Mouse (Mus musculus) hindbrain, postnatal 0 days (tissue): ENCODE measurements around the gene Efs. TPM values are rescaled to one million over a fixed set of nuclear protein-coding genes. Genes with fewer than 3 reads are reported as not detected.

ENCODE experiments used
- ATAC-seq: fragments of 200-750 bp; cut with Nextera tagmentation; 2 replicates; pipeline ENCODE4 v1.8.0; 2017; ENCODE audit warnings: mild to moderate bottlenecking, moderate TSS enrichment, moderate library complexity
- DNase-seq: peaks from one replicate; pipeline ENCODE4 v3.0.0-alpha.2; 2015; ENCODE audit warnings: low spot score
- H3K27ac ChIP-seq: fragments of 300-500 bp; sonication (generic); 2 replicates; pipeline ENCODE4 v1.5.1; 2014; ENCODE audit warnings: mild to moderate bottlenecking
- H3K27me3 ChIP-seq: fragments of 300-500 bp; sonication (generic); 2 replicates; pipeline ENCODE4 v1.6.1; 2014; ENCODE audit warnings: low read length, mixed read lengths; ENCODE audit not compliant: insufficient read depth
- H3K36me3 ChIP-seq: fragments of 300-500 bp; sonication (generic); 2 replicates; pipeline ENCODE4 v1.6.1; 2014; ENCODE audit warnings: low read length, mixed read lengths; ENCODE audit not compliant: insufficient read depth
- H3K4me1 ChIP-seq: fragments of 300-500 bp; sonication (generic); 2 replicates; pipeline ENCODE4 v1.6.1; 2014; ENCODE audit warnings: antibody characterized with exemption, low read length, mixed read lengths; ENCODE audit not compliant: insufficient read depth
- H3K4me2 ChIP-seq: fragments of 300-500 bp; sonication (generic); 2 replicates; pipeline ENCODE4 v1.6.1; 2014; ENCODE audit warnings: low read depth, mild to moderate bottlenecking, low read length, moderate library complexity, mixed read lengths
- H3K4me3 ChIP-seq: fragments of 300-500 bp; sonication (generic); 2 replicates; pipeline ENCODE4 v1.5.1; 2014; ENCODE audit warnings: low read length
- H3K9ac ChIP-seq: fragments of 300-500 bp; sonication (generic); replicated peaks from 2 replicates; pipeline ENCODE4 v1.6.1; 2014; ENCODE audit warnings: mild to moderate bottlenecking, low read length, moderate library complexity, mixed read lengths
- H3K9me3 ChIP-seq: fragments of 300-500 bp; sonication (generic); 2 replicates; pipeline ENCODE4 v1.6.1; 2016; ENCODE audit warnings: low read length, mixed read lengths
- CTCF ChIP-seq: IDR thresholded peaks from 2 replicates; pipeline ENCODE4 v1.5.1; 2016; ENCODE audit warnings: antibody characterized with exemption, control low read depth, low read depth
- WGBS: fragments of 180-500 bp; shearing (Covaris S2); extraction: QIAGEN DNeasy Blood & Tissue Kit; methylation state at CpG from one replicate; pipeline ENCODE4 v1.1.7; 2014; 5-methylcytosine and 5-hydroxymethylcytosine counted together
- polyA plus RNA-seq: library from polyadenylated mRNA; unstranded; fragments of >200 nt; fragmentation: Nextera tagmentation; extraction: Ambion mirVana; gene quantifications from 2 replicates; pipeline ENCODE4 v1.2.1, GENCODE M21; 2015
- total RNA-seq: library from RNA; depleted of rRNA; stranded (reverse); fragments of >200 nt; gene quantifications from 2 replicates; pipeline ENCODE4 v1.2.3, GENCODE M21; 2014

The Efs gene
- total and polyA plus RNA-seq, 2 experiments from 2014 or later, result 13.8 to 38.0 TPM

DNA sequence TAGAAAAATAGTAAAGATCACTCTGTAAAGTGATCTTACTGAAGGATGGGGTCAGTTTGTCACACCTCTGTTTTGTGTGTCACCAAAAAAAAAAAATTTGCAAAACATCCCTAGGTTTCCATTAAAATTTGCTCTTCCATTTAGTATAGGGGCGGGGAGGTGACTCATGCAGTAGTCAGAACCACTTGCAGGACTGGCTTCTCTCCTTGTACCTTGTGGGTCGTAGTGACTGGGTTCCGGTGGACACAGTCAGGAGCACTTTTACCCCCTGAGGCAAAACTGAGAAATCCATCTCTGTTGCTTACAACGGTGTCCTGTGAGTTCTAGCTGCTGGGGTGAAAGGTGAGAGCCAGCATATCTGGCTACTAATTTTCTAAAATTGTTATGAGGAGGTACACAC, 22.3 kb downstream of the Efs start:
- 90% methylated on average over 4 of the region's 4 CpGs for WGBS
- peaks cover 36% of the 10 kb centered on the region for H3K36me3 ChIP-seq

DNA sequence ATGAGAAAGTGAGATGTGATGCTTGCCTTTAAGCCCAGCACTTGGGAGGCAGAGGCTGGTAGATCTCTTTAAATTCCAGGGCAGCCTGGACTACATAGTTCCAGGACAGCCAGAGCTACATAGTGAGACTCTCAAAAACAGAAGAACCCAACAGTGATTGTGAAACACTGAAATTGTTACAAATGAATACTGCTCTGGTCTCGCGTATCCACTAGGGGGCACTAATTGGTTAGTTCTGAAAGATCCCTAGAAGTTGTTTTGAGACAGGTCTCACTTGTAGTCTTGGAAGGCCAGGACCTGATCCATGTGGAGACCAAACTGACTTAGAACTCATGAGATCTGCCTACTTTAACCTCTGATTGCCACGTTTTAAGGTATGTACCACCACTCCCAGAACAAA, 25.5 kb downstream of the Efs start:
- ATAC-seq (peak; percentile 62), DNase-seq (peak; percentile 93)
- no peak overlapping the region for H3K4me2 ChIP-seq
- no peak overlapping the region for H3K4me3 ChIP-seq
- peaks cover 29% of the 10 kb centered on the region; the same call in 1 of the 2 replicates for H3K36me3 ChIP-seq
- H3K4me1 ChIP-seq, result no peaks in the 10 kb centered on the region
- H3K27ac ChIP-seq, result no peak overlapping the region
- H3K9ac ChIP-seq, result no peak overlapping the region
- no peaks in the 10 kb centered on the region for H3K27me3 ChIP-seq
- TF ChIP-seq CTCF, result peak; percentile 87
- no peaks in the 10 kb centered on the region for H3K9me3 ChIP-seq
- 0% methylated on average over 3 of the region's 3 CpGs for WGBS

More for the DNA sequence above, 22.3 kb downstream of the Efs start:
- H3K27ac ChIP-seq, result no peak overlapping the region
- no peaks in the 10 kb centered on the region for H3K27me3 ChIP-seq
- no peak for DNase-seq
- no peak overlapping the region for H3K4me3 ChIP-seq
- no peaks in the 10 kb centered on the region for H3K4me1 ChIP-seq
- no peak overlapping the region for H3K4me2 ChIP-seq
- H3K9ac ChIP-seq, result no peak overlapping the region
- H3K9me3 ChIP-seq, result no peaks in the 10 kb centered on the region
- no peak for TF ChIP-seq CTCF
- ATAC-seq, result no peak

GRCm38 (mm10) chr14:54897445-54897844, 28.5 kb downstream of the Efs start:
- no peak for TF ChIP-seq CTCF
- no peak for ATAC-seq
- 59% methylated on average over 2 of the region's 2 CpGs for WGBS
- Histone ChIP-seq H3K27ac (no peak overlapping the region), H3K9ac (no peak overlapping the region), H3K4me2 (no peak overlapping the region), H3K4me1 (no peaks in the 10 kb centered on the region), H3K27me3 (no peaks in the 10 kb centered on the region), H3K36me3 (peaks cover 25% of the 10 kb centered on the region; the same call in 1 of the 2 replicates), H3K9me3 (no peaks in the 10 kb centered on the region), H3K4me3 (no peak overlapping the region)
- no peak for DNase-seq

DNA sequence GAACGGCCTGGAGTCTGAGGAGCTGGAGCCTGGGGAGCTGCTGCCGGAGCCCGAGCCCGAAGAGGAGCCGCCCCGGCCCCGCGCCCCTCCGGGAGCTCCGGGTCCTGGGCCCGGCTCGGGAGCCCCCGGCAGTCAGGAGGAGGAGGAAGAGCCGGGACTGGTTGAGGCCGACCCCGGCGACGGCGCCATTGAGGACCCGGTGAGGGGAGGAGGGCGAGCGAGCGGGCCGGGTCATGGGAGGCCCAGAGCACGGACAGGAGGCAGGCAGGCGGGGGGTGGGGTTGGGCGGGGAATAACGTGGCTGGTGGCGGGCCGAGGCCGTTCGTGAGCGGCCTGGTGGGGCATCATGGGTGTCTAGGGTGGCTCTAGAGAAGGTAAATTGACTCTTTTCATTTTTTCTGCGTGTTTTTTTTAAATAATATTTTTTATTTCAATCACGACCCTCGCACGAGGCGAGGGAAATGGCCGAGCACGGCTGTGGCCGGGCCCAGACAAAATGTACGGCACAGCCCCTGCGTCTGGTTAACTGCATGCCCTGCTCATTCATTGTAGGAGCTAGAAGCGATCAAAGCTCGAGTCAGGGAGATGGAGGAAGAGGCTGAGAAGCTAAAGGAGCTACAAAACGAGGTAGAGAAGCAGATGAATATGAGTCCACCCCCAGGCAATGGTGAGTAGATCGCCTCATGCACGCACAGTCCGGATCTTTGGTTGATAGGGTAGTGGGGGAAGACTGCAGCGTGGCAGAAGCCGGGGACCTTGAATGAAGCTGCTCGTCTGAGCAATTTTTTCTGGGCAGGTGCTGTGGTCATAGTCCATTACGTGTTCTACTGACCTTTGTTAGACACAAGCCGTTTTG, 31.4 kb downstream of the Efs start:
- H3K4me2 ChIP-seq, result peak overlapping the region; percentile 78
- no peaks in the 10 kb centered on the region for H3K9me3 ChIP-seq
- DNase-seq, result peak; percentile 62
- peak overlapping the region; percentile 99 for H3K27ac ChIP-seq
- H3K27me3 ChIP-seq, result no peaks in the 10 kb centered on the region
- peaks cover 25% of the 10 kb centered on the region; the same call in 1 of the 2 replicates for H3K36me3 ChIP-seq
- H3K4me1 ChIP-seq, result no peaks in the 10 kb centered on the region
- WGBS, result under 1% methylated on average over 49 of the region's 54 CpGs
- TF ChIP-seq CTCF, result no peak
- peak overlapping the region; percentile 96 for H3K4me3 ChIP-seq
- peak; percentile 54 for ATAC-seq
- H3K9ac ChIP-seq, result peak overlapping the region; percentile 100

- Histone ChIP-seq H3K4me2 (peak overlapping the region; percentile 78), H3K4me1 (no peaks in the 10 kb centered on the region), H3K27ac (peak overlapping the region; percentile 99), H3K27me3 (no peaks in the 10 kb centered on the region), H3K4me3 (peak overlapping the region; percentile 96), H3K9ac (peak overlapping the region; percentile 100), H3K9me3 (no peaks in the 10 kb centered on the region), H3K36me3 (peaks cover 21% of the 10 kb centered on the region; the same call in 1 of the 2 replicates)
- ATAC-seq (peak; percentile 97), DNase-seq (peak; percentile 100)
- WGBS, result under 1% methylated on average over 38 of the region's 38 CpGs
- TF ChIP-seq CTCF, result no peak
These were observed 32.2 kb downstream of the Efs start for GRCm38 (mm10) chr14:54893651-54894181.

- Histone ChIP-seq H3K9me3 (no peaks in the 10 kb centered on the region), H3K4me1 (no peaks in the 10 kb centered on the region), H3K27me3 (no peaks in the 10 kb centered on the region), H3K9ac (0 out of 2 replicates have a peak within 1 kb of the TSS, but pooled peaks have one; percentile 28), H3K4me3 (peak within 1 kb of the TSS; percentile 96), H3K27ac (peak within 1 kb of the TSS; percentile 61; the same call in 1 of the 2 replicates), H3K4me2 (peak within 1 kb of the TSS; percentile 56), H3K36me3 (peaks cover 14% of the 10 kb centered on the region; the same call in 1 of the 2 replicates)
- 94% methylated on average over 3 of the region's 3 CpGs for WGBS
- no peak for TF ChIP-seq CTCF
- no peak for ATAC-seq
- no peak for DNase-seq
These were observed 33.7 kb downstream of the Efs start, which contains the start of gene Pabpn1 for GRCm38 (mm10) chr14:54892200-54892599. Gene Pabpn1, plus strand, starts transcription at chr14:54892500.
